Mouse (Mus musculus): ENCODE data around the gene Cacna1a. TPM values are rescaled to one million over a fixed set of nuclear protein-coding genes. Genes with fewer than 3 reads are reported as not detected.
A peak's percentile ranks its signal among the peaks of the same experiment; 100 is the strongest.

Cacna1a gene
- total and polyA plus RNA-seq, 2 experiments from 2014 or later: 15.4 to 134 TPM

DNA sequence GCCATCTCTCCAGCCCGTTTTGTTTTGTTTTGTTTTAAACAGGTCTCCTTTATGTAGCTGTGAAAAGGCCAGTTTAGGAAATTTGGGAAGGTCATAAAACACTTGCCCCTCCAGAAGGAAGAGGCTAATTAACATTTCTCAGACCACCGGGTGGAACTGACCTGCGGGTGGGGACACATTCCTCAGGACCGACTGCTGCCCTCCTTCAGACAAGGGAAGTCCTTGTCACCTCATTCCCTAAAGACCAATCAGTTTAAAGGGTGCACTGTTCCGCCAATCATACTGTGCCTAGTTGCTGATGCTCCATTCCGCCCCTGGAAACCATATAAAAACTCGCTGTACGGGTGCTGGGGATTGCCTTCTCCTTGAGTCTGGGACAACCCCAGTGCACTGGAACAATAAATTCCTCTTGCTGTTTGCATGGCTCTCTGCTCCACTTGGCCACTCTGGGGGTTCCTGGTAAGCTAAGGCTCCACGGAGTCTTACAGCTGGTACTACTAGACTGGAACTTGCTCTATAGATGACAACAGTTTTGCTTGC is 264.9 kb downstream of the Cacna1a start:
- Histone ChIP-seq H3K9me3 (ENCODE audit: low read length) (no peaks in the 10 kb centered on the region), H3K9ac (replicated peaks; ENCODE audit: low read length, poor library complexity, severe bottlenecking) (no peak overlapping the region), H3K36me3 (ENCODE audit: insufficient read depth, low read length) (no peaks in the 10 kb centered on the region), H3K4me2 (ENCODE audit: low read depth, low read length, poor library complexity, severe bottlenecking) (no peak overlapping the region), H3K4me3 (ENCODE audit: low read depth, low read length) (no peak overlapping the region), H3K27me3 (ENCODE audit: insufficient read depth, low read length) (peaks cover 6% of the 10 kb centered on the region; the same call in 1 of the 2 replicates), H3K27ac (ENCODE audit: low read depth, low read length) (no peak overlapping the region), H3K4me1 (ENCODE audit: insufficient read depth, low read length) (peaks cover 11% of the 10 kb centered on the region; the same call in 1 of the 2 replicates)
- DNase-seq (ENCODE audit: low spot score) (no peak), ATAC-seq (ENCODE audit: low FRiP score) (no peak)
- TF ChIP-seq CTCF (IDR thresholded peaks at IDR 0.05): no peak
- 70% methylated on average over 9 of the region's 9 CpGs for WGBS

DNA sequence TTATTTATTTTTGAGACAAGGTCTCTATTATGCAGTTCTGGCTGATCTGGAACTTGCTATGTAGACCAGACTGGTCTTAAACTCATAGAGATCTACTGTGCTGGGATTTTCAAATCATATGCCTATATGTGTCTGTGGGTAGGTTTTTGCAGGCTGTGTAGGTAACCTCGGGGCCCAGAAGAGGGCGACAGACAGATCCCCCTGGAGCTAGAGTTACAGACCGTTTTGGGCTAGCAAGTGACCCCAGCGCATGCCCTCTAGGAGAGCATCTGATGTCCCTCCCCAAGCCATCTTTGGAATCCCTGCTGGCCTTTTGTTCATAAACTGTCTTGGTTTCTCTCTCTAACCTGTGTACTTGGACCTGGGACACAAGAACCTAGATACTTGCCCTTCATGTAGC is 266.4 kb downstream of the Cacna1a start:
- H3K4me1 ChIP-seq (ENCODE audit: insufficient read depth, low read length): peaks cover 11% of the 10 kb centered on the region; the same call in 1 of the 2 replicates
- 0 out of 2 replicates have a peak overlapping the region, but pooled peaks have one; percentile 27 for H3K27ac ChIP-seq (ENCODE audit: low read depth, low read length)
- peaks cover 6% of the 10 kb centered on the region; the same call in 1 of the 2 replicates for H3K27me3 ChIP-seq (ENCODE audit: insufficient read depth, low read length)
- no peak for DNase-seq (ENCODE audit: low spot score)
- TF ChIP-seq CTCF (IDR thresholded peaks at IDR 0.05): peak; percentile 38
- no peak overlapping the region for H3K4me3 ChIP-seq (ENCODE audit: low read depth, low read length)
- WGBS: 37% methylated on average over 4 of the region's 4 CpGs
- no peaks in the 10 kb centered on the region for H3K36me3 ChIP-seq (ENCODE audit: insufficient read depth, low read length)
- no peak for ATAC-seq (ENCODE audit: low FRiP score)
- no peak overlapping the region for H3K4me2 ChIP-seq (ENCODE audit: low read depth, low read length, poor library complexity, severe bottlenecking)
- H3K9ac ChIP-seq (replicated peaks; ENCODE audit: low read length, poor library complexity, severe bottlenecking): no peak overlapping the region
- H3K9me3 ChIP-seq (ENCODE audit: low read length): no peaks in the 10 kb centered on the region

DNA sequence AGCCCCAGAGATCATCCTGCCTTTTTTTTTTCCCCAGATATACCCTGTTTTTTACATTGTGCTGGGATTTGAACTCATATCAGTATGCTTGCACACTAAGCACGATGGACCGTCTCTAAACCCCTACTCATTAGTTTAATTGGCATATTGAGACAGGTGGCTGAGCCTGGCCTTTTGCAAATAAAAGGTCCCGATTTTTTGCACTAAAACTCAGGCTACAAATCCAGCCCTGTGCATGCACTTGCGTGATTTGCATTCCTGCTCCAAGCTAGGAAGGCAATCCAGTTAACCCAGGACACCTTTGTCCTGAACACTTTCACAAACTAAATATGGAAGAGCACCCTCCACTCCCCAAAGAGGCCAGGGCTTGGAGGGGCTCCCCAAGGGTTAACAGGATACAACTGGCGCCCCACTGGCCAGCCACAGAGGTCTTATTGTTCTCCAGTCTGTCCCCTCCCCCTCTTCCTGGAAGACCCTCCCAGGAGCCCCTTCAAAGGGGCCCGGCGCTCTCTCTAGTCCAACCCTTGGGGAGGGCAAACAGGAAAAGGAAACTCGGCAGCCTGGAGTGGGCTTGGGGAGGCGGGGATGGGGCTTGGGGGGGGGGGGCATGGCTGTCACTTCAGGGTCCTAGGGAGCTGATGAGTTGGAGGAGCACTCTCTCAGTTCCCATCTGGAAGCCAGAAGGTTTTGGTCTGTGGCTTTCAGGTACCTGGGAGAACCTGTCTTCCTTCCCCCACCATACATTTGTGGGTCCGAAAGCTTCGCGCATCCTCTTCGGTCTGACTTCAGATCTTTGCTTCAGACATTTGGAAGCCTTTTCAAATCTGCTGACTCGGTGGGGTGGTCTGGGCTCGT is 267.3 kb downstream of the Cacna1a start:
- Histone ChIP-seq H3K9me3 (ENCODE audit: low read length) (no peaks in the 10 kb centered on the region), H3K4me3 (ENCODE audit: low read depth, low read length) (peak overlapping the region; percentile 25), H3K4me2 (ENCODE audit: low read depth, low read length, poor library complexity, severe bottlenecking) (peak overlapping the region; percentile 46), H3K4me1 (ENCODE audit: insufficient read depth, low read length) (peaks cover 11% of the 10 kb centered on the region; the same call in 1 of the 2 replicates), H3K27ac (ENCODE audit: low read depth, low read length) (peak overlapping the region; percentile 27), H3K27me3 (ENCODE audit: insufficient read depth, low read length) (peaks cover 9% of the 10 kb centered on the region; the same call in 1 of the 2 replicates), H3K9ac (replicated peaks; ENCODE audit: low read length, poor library complexity, severe bottlenecking) (no peak overlapping the region; the same call in 1 of the 2 replicates), H3K36me3 (ENCODE audit: insufficient read depth, low read length) (no peaks in the 10 kb centered on the region)
- peak; percentile 82 for DNase-seq (ENCODE audit: low spot score)
- ATAC-seq (ENCODE audit: low FRiP score): peak; percentile 72
- no peak for TF ChIP-seq CTCF (IDR thresholded peaks at IDR 0.05)
- WGBS: 5% methylated on average over 14 of the region's 15 CpGs

- H3K9me3 ChIP-seq (ENCODE audit: low read length): no peaks in the 10 kb centered on the region
- no peak overlapping the region; the same call in 1 of the 2 replicates for H3K9ac ChIP-seq (replicated peaks; ENCODE audit: low read length, poor library complexity, severe bottlenecking)
- peaks cover 11% of the 10 kb centered on the region; the same call in 1 of the 2 replicates for H3K4me1 ChIP-seq (ENCODE audit: insufficient read depth, low read length)
- H3K27me3 ChIP-seq (ENCODE audit: insufficient read depth, low read length): peaks cover 9% of the 10 kb centered on the region; the same call in 1 of the 2 replicates
- TF ChIP-seq CTCF (IDR thresholded peaks at IDR 0.05): no peak
- DNase-seq (ENCODE audit: low spot score) (no peak), ATAC-seq (ENCODE audit: low FRiP score) (no peak)
- 2% methylated on average over 10 of the region's 10 CpGs for WGBS
- H3K4me2 ChIP-seq (ENCODE audit: low read depth, low read length, poor library complexity, severe bottlenecking): peak overlapping the region; percentile 46
- peak overlapping the region; percentile 27 for H3K27ac ChIP-seq (ENCODE audit: low read depth, low read length)
- H3K36me3 ChIP-seq (ENCODE audit: insufficient read depth, low read length): no peaks in the 10 kb centered on the region
- H3K4me3 ChIP-seq (ENCODE audit: low read depth, low read length): peak overlapping the region; percentile 25
Observed at GRCm38 (mm10) chr8:84656191-84656525, 267.9 kb downstream of the Cacna1a start.

DNA sequence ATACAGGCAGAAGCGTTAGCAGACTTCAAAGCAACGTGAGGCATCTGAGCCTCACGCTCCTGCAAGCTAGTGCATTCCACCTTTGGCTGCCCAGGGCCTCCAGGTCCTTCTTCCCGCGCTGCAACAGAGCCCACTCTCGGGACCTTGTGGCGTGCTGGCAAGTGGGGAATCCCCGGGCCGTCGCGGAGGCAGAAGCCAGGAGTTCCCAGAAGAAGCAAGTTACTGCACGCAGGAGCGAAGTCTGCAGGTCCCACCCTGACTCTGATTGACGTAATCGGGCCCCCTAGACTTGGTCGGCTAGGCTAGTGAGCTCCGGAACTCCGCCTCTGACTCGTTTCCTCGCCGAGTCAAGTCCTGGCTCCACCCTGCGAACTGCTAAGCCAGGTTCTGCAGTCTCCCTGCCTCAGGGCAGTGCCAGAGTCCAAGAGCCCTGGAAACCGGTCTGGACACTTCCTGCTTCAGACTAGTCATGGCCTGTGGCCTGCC is 268.4 kb downstream of the Cacna1a start:
- Histone ChIP-seq H3K4me1 (ENCODE audit: insufficient read depth, low read length) (peaks cover 11% of the 10 kb centered on the region; the same call in 1 of the 2 replicates), H3K27me3 (ENCODE audit: insufficient read depth, low read length) (peaks cover 9% of the 10 kb centered on the region; the same call in 1 of the 2 replicates), H3K9me3 (ENCODE audit: low read length) (no peaks in the 10 kb centered on the region), H3K4me2 (ENCODE audit: low read depth, low read length, poor library complexity, severe bottlenecking) (peak overlapping the region; percentile 46), H3K27ac (ENCODE audit: low read depth, low read length) (peak overlapping the region; percentile 27; the same call in 1 of the 2 replicates), H3K9ac (replicated peaks; ENCODE audit: low read length, poor library complexity, severe bottlenecking) (no peak overlapping the region), H3K36me3 (ENCODE audit: insufficient read depth, low read length) (no peaks in the 10 kb centered on the region), H3K4me3 (ENCODE audit: low read depth, low read length) (peak overlapping the region; percentile 25)
- ATAC-seq (ENCODE audit: low FRiP score) (no peak; the same call in 1 of the 2 replicates), DNase-seq (ENCODE audit: low spot score) (peak; percentile 34)
- WGBS: 4% methylated on average over 23 of the region's 23 CpGs
- no peak for TF ChIP-seq CTCF (IDR thresholded peaks at IDR 0.05)
